Mouse (Mus musculus): Measurements from ENCODE around the gene Smpd1. TPM values are rescaled to one million over a fixed set of nuclear protein-coding genes. Genes with fewer than 3 reads are reported as not detected.

The Smpd1 gene
- polyA plus RNA-seq, 1 experiment from 2014 or later = 29.9 TPM

GRCm38 (mm10) chr7:105577377-105577871 is 23.3 kb downstream of the Smpd1 start:
- H3K27ac ChIP-seq = no peak overlapping the region
- no peak overlapping the region for H3K4me2 ChIP-seq
- no peak for ATAC-seq (ENCODE audit: insufficient number of reproducible peaks, insufficient read depth, low FRiP score, low TSS enrichment, low read depth)
- H3K9me3 ChIP-seq = no peaks in the 10 kb centered on the region
- peaks cover 26% of the 10 kb centered on the region for H3K36me3 ChIP-seq
- 88% methylated on average over 6 of the region's 6 CpGs for WGBS
- H3K9ac ChIP-seq (replicated peaks) = no peak overlapping the region
- peaks cover 21% of the 10 kb centered on the region for H3K4me1 ChIP-seq (replicated peaks)
- no peaks in the 10 kb centered on the region for H3K27me3 ChIP-seq
- H3K4me3 ChIP-seq (replicated peaks) = no peak overlapping the region

- Histone ChIP-seq H3K27me3 (no peaks in the 10 kb centered on the region), H3K9me3 (no peaks in the 10 kb centered on the region), H3K27ac (no peak overlapping the region), H3K4me1 (replicated peaks) (peaks cover 21% of the 10 kb centered on the region), H3K4me2 (no peak overlapping the region), H3K4me3 (replicated peaks) (no peak overlapping the region), H3K36me3 (peaks cover 15% of the 10 kb centered on the region), H3K9ac (replicated peaks) (no peak overlapping the region)
- ATAC-seq (ENCODE audit: insufficient number of reproducible peaks, insufficient read depth, low FRiP score, low TSS enrichment, low read depth) = no peak
- WGBS = 74% methylated on average over 2 of the region's 2 CpGs
These were observed 24.3 kb downstream of the Smpd1 start for GRCm38 (mm10) chr7:105578481-105578880.

- 3% methylated on average over 15 of the region's 22 CpGs for WGBS
- H3K9me3 ChIP-seq = no peaks in the 10 kb centered on the region
- H3K4me1 ChIP-seq (replicated peaks) = peaks cover 21% of the 10 kb centered on the region
- H3K4me3 ChIP-seq (replicated peaks) = peak overlapping the region; percentile 66
- peak overlapping the region; percentile 78 for H3K9ac ChIP-seq (replicated peaks)
- no peaks in the 10 kb centered on the region for H3K27me3 ChIP-seq
- peak overlapping the region; percentile 73 for H3K27ac ChIP-seq
- peak; percentile 57 for ATAC-seq (ENCODE audit: insufficient number of reproducible peaks, insufficient read depth, low FRiP score, low TSS enrichment, low read depth)
- H3K4me2 ChIP-seq = peak overlapping the region; percentile 76
- no peaks in the 10 kb centered on the region for H3K36me3 ChIP-seq
These were observed 26.5 kb downstream of the Smpd1 start for GRCm38 (mm10) chr7:105580627-105581089.

- ATAC-seq (ENCODE audit: insufficient number of reproducible peaks, insufficient read depth, low FRiP score, low TSS enrichment, low read depth) = peak; percentile 88
- H3K9ac ChIP-seq (replicated peaks) = peak within 1 kb of the TSS; percentile 78
- under 1% methylated on average over 41 of the region's 54 CpGs for WGBS
- no peaks in the 10 kb centered on the region for H3K36me3 ChIP-seq
- no peaks in the 10 kb centered on the region for H3K9me3 ChIP-seq
- H3K4me3 ChIP-seq (replicated peaks) = peak within 1 kb of the TSS; percentile 66
- H3K4me1 ChIP-seq (replicated peaks) = peaks cover 21% of the 10 kb centered on the region
- H3K27ac ChIP-seq = peak within 1 kb of the TSS; percentile 73
- no peaks in the 10 kb centered on the region for H3K27me3 ChIP-seq
- peak within 1 kb of the TSS; percentile 76 for H3K4me2 ChIP-seq
These were observed 27.0 kb downstream of the Smpd1 start, which contains the start of gene Apbb1 for GRCm38 (mm10) chr7:105581094-105581703. Gene Apbb1, minus strand, starts transcription at chr7:105581653.

GRCm38 (mm10) chr7:105581959-105582358 is 27.8 kb downstream of the Smpd1 start:
- Histone ChIP-seq H3K27ac (no peak overlapping the region), H3K9me3 (no peaks in the 10 kb centered on the region), H3K4me2 (peak overlapping the region; percentile 76), H3K36me3 (no peaks in the 10 kb centered on the region), H3K9ac (replicated peaks) (peak overlapping the region; percentile 78; the same call in 1 of the 2 replicates), H3K27me3 (no peaks in the 10 kb centered on the region), H3K4me3 (replicated peaks) (peak overlapping the region; percentile 66), H3K4me1 (replicated peaks) (peaks cover 21% of the 10 kb centered on the region)
- ATAC-seq (ENCODE audit: insufficient number of reproducible peaks, insufficient read depth, low FRiP score, low TSS enrichment, low read depth) = no peak
- 70% methylated on average over 2 of the region's 2 CpGs for WGBS

- no peak for ATAC-seq (ENCODE audit: insufficient number of reproducible peaks, insufficient read depth, low FRiP score, low TSS enrichment, low read depth)
These were observed 34.3 kb downstream of the Smpd1 start for GRCm38 (mm10) chr7:105588325-105588912.

GRCm38 (mm10) chr7:105590097-105590496 is 35.9 kb downstream of the Smpd1 start:
- Histone ChIP-seq H3K27ac (no peak overlapping the region), H3K4me3 (replicated peaks) (no peak overlapping the region), H3K9ac (replicated peaks) (no peak overlapping the region), H3K4me2 (no peak overlapping the region), H3K36me3 (no peaks in the 10 kb centered on the region), H3K27me3 (no peaks in the 10 kb centered on the region), H3K4me1 (replicated peaks) (no peaks in the 10 kb centered on the region), H3K9me3 (no peaks in the 10 kb centered on the region)
- no peak for ATAC-seq (ENCODE audit: insufficient number of reproducible peaks, insufficient read depth, low FRiP score, low TSS enrichment, low read depth)
- 44% methylated on average over 7 of the region's 7 CpGs for WGBS

More at GRCm38 (mm10) chr7:105588325-105588912, 34.3 kb downstream of the Smpd1 start:
- H3K4me2 ChIP-seq = no peak overlapping the region
- no peak overlapping the region for H3K9ac ChIP-seq (replicated peaks)
- WGBS = 78% methylated on average over 9 of the region's 9 CpGs
- no peaks in the 10 kb centered on the region for H3K9me3 ChIP-seq
- H3K27ac ChIP-seq = no peak overlapping the region
- H3K36me3 ChIP-seq = no peaks in the 10 kb centered on the region
- no peaks in the 10 kb centered on the region for H3K27me3 ChIP-seq
- no peak overlapping the region for H3K4me3 ChIP-seq (replicated peaks)
- H3K4me1 ChIP-seq (replicated peaks) = no peaks in the 10 kb centered on the region

GRCm38 (mm10) chr7:105602860-105603623 is 48.9 kb downstream of the Smpd1 start:
- no peak overlapping the region for H3K9ac ChIP-seq (replicated peaks)
- H3K4me2 ChIP-seq = no peak overlapping the region
- no peak overlapping the region for H3K4me3 ChIP-seq (replicated peaks)
- 0 out of 2 replicates have a peak, but pooled peaks cover 3% of the 10 kb centered on the region for H3K9me3 ChIP-seq
- ATAC-seq (ENCODE audit: insufficient number of reproducible peaks, insufficient read depth, low FRiP score, low TSS enrichment, low read depth) = no peak; the same call in 1 of the 2 replicates
- no peaks in the 10 kb centered on the region for H3K27me3 ChIP-seq
- H3K36me3 ChIP-seq = no peaks in the 10 kb centered on the region
- no peak overlapping the region for H3K27ac ChIP-seq
- 35% methylated on average over 9 of the region's 9 CpGs for WGBS
- no peaks in the 10 kb centered on the region for H3K4me1 ChIP-seq (replicated peaks)

Other genes starting within 250 kb of the Smpd1 start
- not detected in 2 replicates for gene Olfr689, start 243.2 kb upstream of the Smpd1 start, polyA plus RNA-seq (2016; fragmentation: Nextera tagmentation; extraction: Ambion mirVana)
- gene Olfr690, start 220.3 kb upstream of the Smpd1 start, polyA plus RNA-seq (2016; fragmentation: Nextera tagmentation; extraction: Ambion mirVana) = not detected in 2 replicates
- not detected in 2 replicates for gene Olfr691, start 212.1 kb upstream of the Smpd1 start, polyA plus RNA-seq (2016; fragmentation: Nextera tagmentation; extraction: Ambion mirVana)
- not detected in 2 replicates for gene Olfr692, start 186.1 kb upstream of the Smpd1 start, polyA plus RNA-seq (2016; fragmentation: Nextera tagmentation; extraction: Ambion mirVana)
- gene Gm5901, start 179.3 kb upstream of the Smpd1 start, polyA plus RNA-seq (2016; fragmentation: Nextera tagmentation; extraction: Ambion mirVana) = not detected in 2 replicates
- gene Fam160a2, start 154.3 kb upstream of the Smpd1 start, polyA plus RNA-seq (2016; fragmentation: Nextera tagmentation; extraction: Ambion mirVana) = 45.5 and 47.8 TPM in 2 replicates
- not detected in 2 replicates for gene Cnga4, start 149.8 kb upstream of the Smpd1 start, polyA plus RNA-seq (2016; fragmentation: Nextera tagmentation; extraction: Ambion mirVana)
- gene Cckbr, start 128.6 kb upstream of the Smpd1 start, polyA plus RNA-seq (2016; fragmentation: Nextera tagmentation; extraction: Ambion mirVana) = not detected in 2 replicates
- 23.2 and 24.8 TPM in 2 replicates for gene Cavin3, start 72.1 kb upstream of the Smpd1 start, polyA plus RNA-seq (2016; fragmentation: Nextera tagmentation; extraction: Ambion mirVana)
- 62.7 and 66.4 TPM in 2 replicates for gene Apbb1, start 27.3 kb downstream of the Smpd1 start, polyA plus RNA-seq (2016; fragmentation: Nextera tagmentation; extraction: Ambion mirVana)
- 0.23 and 0.37 TPM in 2 replicates for gene Hpx, start 45.8 kb downstream of the Smpd1 start, polyA plus RNA-seq (2016; fragmentation: Nextera tagmentation; extraction: Ambion mirVana)
- gene Trim3, start 79.2 kb downstream of the Smpd1 start, polyA plus RNA-seq (2016; fragmentation: Nextera tagmentation; extraction: Ambion mirVana) = 34.4 and 37.4 TPM in 2 replicates
- gene Timm10b, start 85.7 kb downstream of the Smpd1 start, polyA plus RNA-seq (2016; fragmentation: Nextera tagmentation; extraction: Ambion mirVana) = 167 and 168 TPM in 2 replicates
- gene Arfip2, start 86.1 kb downstream of the Smpd1 start, polyA plus RNA-seq (2016; fragmentation: Nextera tagmentation; extraction: Ambion mirVana) = 72.8 and 77.2 TPM in 2 replicates
- gene Gm45799, start 86.2 kb downstream of the Smpd1 start, polyA plus RNA-seq (2016; fragmentation: Nextera tagmentation; extraction: Ambion mirVana) = 9.9 and 13.9 TPM in 2 replicates
- gene Dnhd1, start 96.5 kb downstream of the Smpd1 start, polyA plus RNA-seq (2016; fragmentation: Nextera tagmentation; extraction: Ambion mirVana) = 1.2 and 1.5 TPM in 2 replicates
- gene Ilk, start 182.2 kb downstream of the Smpd1 start, polyA plus RNA-seq (2016; fragmentation: Nextera tagmentation; extraction: Ambion mirVana) = 216 and 232 TPM in 2 replicates
- gene Rrp8, start 183.0 kb downstream of the Smpd1 start, polyA plus RNA-seq (2016; fragmentation: Nextera tagmentation; extraction: Ambion mirVana) = 43.1 and 50.8 TPM in 2 replicates
- 170 and 173 TPM in 2 replicates for gene Taf10, start 190.0 kb downstream of the Smpd1 start, polyA plus RNA-seq (2016; fragmentation: Nextera tagmentation; extraction: Ambion mirVana)
- gene Tpp1, start 197.9 kb downstream of the Smpd1 start, polyA plus RNA-seq (2016; fragmentation: Nextera tagmentation; extraction: Ambion mirVana) = 33.3 and 38.3 TPM in 2 replicates
- 24.8 and 28.2 TPM in 2 replicates for gene Dchs1, start 233.3 kb downstream of the Smpd1 start, polyA plus RNA-seq (2016; fragmentation: Nextera tagmentation; extraction: Ambion mirVana)